Mouse (Mus musculus): ENCODE data around the gene L1td1.

Gene L1td1

GRCm38 (mm10) chr4:98743209-98743905 lies 16.8 kb downstream of the L1td1 start:
- no peak for DNase-seq (ENCODE audit: low spot score)

DNA sequence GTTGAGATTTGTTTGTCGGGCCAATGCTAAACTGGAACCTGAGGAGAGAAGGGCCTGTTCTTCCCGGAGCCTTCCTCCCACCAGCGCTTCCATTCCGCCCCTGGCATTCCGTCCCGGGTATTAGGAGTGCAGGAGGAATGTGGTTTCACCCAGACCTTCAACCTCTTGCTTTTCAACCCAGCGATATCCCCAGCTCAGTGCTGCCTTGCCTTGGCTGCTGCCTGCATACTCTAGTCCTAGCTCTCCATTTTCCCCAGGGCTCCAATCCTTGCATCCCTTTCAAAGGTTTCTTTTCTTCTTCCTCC lies 17.3 kb downstream of the L1td1 start:
- DNase-seq (ENCODE audit: low spot score) = no peak

- DNase-seq (ENCODE audit: low spot score) = no peak
Observed at GRCm38 (mm10) chr4:98754456-98754855, 27.9 kb downstream of the L1td1 start.

DNA sequence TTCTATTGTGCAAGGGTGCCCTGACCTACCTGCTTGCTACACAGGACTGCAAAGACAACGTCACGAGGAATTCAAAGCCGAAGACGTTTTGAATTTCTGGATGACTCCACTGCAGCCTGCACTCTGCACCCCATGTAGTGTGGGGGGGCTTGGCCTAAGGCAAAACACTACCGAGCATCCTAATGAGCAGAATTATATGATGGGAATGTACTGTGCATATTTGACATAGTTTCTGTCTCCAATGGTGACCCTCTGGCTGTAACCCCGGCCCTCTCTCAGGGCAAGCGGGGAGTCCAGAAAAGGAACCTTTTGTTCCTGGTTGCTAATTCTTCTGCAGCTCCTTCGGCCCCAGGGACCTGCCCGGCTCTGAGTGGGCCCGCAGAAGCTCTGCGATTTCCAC lies 29.6 kb downstream of the L1td1 start:
- DNase-seq (ENCODE audit: low spot score) = no peak

DNA sequence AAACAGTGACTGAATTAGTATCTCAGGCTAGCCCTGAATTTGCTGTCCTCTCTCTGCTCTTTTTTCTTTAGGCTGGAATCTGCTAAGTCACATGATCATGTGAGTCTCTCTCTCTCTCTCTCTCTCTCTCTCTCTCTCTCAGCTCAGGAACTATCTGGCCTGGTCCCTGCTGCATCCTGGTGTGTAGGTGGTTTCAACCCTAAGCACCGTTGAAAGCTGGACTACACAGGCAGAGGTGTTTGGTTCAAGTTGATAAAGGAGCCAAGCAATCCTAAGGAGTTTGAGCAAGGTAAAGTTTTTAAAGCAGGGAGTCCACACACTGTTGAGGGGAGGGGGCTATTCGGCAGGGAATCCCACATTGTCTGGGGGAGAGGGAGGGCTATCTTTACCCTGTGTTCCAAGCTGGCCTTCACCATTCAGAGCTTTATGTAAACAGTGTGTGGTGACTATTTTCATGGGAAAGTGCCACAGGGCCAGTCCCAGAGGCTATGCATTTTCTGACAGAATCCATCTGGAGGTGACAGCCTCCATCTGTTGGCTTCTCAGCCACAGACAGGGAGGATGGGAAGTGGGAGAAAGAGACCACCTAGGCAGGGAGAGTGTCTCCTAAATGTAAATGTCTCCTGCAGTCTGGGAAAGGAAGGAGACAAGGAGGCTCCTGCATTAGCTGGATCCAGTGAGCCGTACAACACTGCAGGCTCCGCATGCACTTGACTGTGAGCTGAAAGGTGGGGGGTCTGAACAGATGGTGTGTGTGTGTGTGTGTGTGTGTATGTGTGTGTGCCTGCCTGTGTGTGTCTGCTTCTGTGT lies 31.7 kb downstream of the L1td1 start:
- DNase-seq (ENCODE audit: low spot score) = no peak

- no peak for DNase-seq (ENCODE audit: low spot score)
Observed at GRCm38 (mm10) chr4:98758872-98759518, 32.5 kb downstream of the L1td1 start.

GRCm38 (mm10) chr4:98767134-98768133 lies 40.9 kb downstream of the L1td1 start:
- DNase-seq (ENCODE audit: low spot score) = no peak

DNA sequence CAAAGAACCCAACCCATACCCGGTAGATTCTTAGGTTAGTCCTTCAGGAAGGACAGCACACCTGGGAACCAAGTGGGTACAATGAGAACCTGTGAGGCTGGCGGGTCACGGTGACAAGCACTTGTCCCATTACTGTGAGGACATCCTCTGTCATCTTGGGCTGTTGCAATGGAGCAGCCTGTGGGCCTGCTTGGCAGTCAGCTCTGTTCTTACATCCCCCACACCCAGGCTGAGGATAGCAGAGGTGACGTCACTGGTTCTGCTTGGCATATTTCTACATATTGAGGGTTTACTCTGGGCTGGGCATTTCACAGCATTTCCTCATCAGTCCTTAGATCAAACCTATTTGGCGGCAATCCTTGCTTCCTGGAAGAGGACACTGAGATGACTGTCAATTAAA lies 47.3 kb downstream of the L1td1 start:
- DNase-seq (ENCODE audit: low spot score) = no peak

DNA sequence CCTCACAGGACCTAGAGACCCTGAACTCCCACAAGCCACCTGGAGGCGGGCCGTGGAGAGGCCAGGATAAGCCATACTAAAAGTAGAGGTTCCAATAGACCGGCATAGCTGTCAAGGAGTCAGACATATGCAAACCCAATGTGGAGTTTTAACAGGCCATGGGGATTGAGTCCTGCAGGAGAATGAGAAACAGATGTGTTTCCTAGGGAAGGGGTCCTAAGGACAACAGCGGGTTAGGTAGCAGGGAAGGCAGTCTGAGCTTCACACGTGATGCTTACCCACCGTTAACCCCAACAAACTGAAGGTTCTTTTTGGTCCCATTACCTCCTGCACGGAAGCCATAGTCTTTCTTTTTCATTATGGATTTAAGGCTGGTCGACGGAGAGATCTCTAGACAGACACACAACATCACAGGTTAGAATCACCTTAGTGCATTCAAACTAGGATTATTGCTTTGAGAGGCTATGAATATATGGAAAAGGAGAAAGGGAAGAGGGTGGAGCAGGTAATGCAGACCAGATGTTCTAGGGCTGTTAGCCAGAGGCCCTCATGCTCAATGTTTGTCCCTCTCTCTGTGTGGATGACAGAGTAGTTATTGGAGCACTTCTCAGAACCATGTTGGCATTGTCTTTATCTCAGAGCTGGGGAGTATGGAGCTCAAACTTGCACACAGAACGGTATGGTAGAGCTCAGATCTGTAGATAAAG lies 50.3 kb downstream of the L1td1 start:
- no peak for DNase-seq (ENCODE audit: low spot score)

- no peak for DNase-seq (ENCODE audit: low spot score)
Observed at GRCm38 (mm10) chr4:98777464-98777863, 50.9 kb downstream of the L1td1 start.

GRCm38 (mm10) chr4:98778219-98778618 lies 51.7 kb downstream of the L1td1 start:
- DNase-seq (ENCODE audit: low spot score) = no peak

DNA sequence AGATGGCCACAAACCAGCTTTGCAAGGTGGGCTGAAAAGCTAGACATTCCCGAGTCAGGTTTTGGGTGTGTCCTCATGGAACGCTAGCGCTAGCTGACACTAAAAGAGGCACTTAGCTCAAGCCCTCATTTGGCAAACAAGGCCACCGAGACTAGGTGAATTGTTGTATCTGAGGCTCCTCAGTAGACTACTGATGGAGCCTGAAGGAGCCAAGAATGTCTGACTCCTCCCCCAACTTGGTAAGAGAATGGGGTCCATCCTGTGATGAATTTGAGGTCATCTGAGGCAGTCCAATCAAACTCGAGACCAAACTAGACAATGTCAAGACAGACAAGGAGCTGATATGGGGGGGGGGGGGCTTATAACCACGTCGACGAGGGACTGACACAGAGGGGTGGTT lies 59.3 kb downstream of the L1td1 start:
- no peak for DNase-seq (ENCODE audit: low spot score)

GRCm38 (mm10) chr4:98786281-98786680 lies 59.7 kb downstream of the L1td1 start:
- DNase-seq (ENCODE audit: low spot score) = no peak

Measured in ovary, postnatal 14 days (tissue).